Mouse (Mus musculus) macrophage (primary cell): ENCODE measurements around the gene Ifi44. TPM values are rescaled to one million over a fixed set of nuclear protein-coding genes. Genes with fewer than 3 reads are reported as not detected.
A peak's percentile ranks its signal among the peaks of the same experiment; 100 is the strongest.

Experiments used
- H3K27ac ChIP-seq: fragments of 350-480 bp; formaldehyde crosslinking; 2 replicates; pipeline ENCODE4 v1.9.0; 2021
- H3K36me3 ChIP-seq: fragments of 350-480 bp; formaldehyde crosslinking; 2 replicates; pipeline ENCODE4 v1.9.0; 2021; ENCODE audit errors: inconsistent target
- H3K4me3 ChIP-seq: fragments of 350-480 bp; formaldehyde crosslinking; 2 replicates; pipeline ENCODE4 v1.9.0; 2021; ENCODE audit errors: inconsistent target
- H3K79me2 ChIP-seq: fragments of 350-480 bp; formaldehyde crosslinking; 2 replicates; pipeline ENCODE4 v1.9.0; 2021; ENCODE audit errors: inconsistent target
- WGBS: methylation state at CpG from one replicate; pipeline ENCODE4 v1.1.7; 2026; ENCODE audit warnings: inconsistent platforms; ENCODE audit not compliant: missing documents; 5-methylcytosine and 5-hydroxymethylcytosine counted together
- polyA plus RNA-seq: library from polyadenylated mRNA; stranded (reverse); fragments of 250-400 nt; gene quantifications from 3 replicates; pipeline ENCODE4 v1.2.4, GENCODE M21; 2018; ENCODE audit warnings: inconsistent platforms
- total RNA-seq, 78 experiments: library from RNA; depleted of rRNA; stranded (reverse); fragments of 250-400 nt; gene quantifications; 1 replicate in 9 of 78; 2 replicates in 24 of 78; 3 replicates in 43 of 78; 4 replicates in 2 of 78; pipeline ENCODE4 v1.2.4; 2018; ENCODE audit warnings: inconsistent platforms in 56 of 78

The Ifi44 gene
- total RNA-seq (2018; cell fraction: chromatin; rRNA removed): 100 to 1,000 TPM in 14 of 26 experiments, 10 to 100 TPM in 10, 1 to 10 TPM in 2; 8.2 to 415 (median 252) TPM
- total RNA-seq (2018; cell fraction: cytosol; rRNA removed): 100 to 1,000 TPM in 13 of 26 experiments, 10 to 100 TPM in 13; 19.5 to 489 (median 131) TPM
- total RNA-seq (2018; cell fraction: nucleus; rRNA removed): 100 to 1,000 TPM in 15 of 26 experiments, 10 to 100 TPM in 11; 15.1 to 554 (median 356) TPM
- polyA plus RNA-seq: 19.5 to 101 TPM (median 21.8 TPM) in 3 replicates

- 4% methylated on average over 7 of the region's 7 CpGs for WGBS
- H3K4me3 ChIP-seq: peak within 1 kb of the TSS; percentile 10; the same call in 1 of the 2 replicates
- H3K36me3 ChIP-seq: peaks cover 25% of the 10 kb centered on the region
- peaks cover 26% of the 10 kb centered on the region; the same call in 1 of the 2 replicates for H3K79me2 ChIP-seq
- H3K27ac ChIP-seq: no peak within 1 kb of the TSS
Observed at GRCm38 (mm10) chr3:151749737-151750136, at the start of gene Ifi44. Ifi44 (minus strand) TSS chr3:151749960.

DNA sequence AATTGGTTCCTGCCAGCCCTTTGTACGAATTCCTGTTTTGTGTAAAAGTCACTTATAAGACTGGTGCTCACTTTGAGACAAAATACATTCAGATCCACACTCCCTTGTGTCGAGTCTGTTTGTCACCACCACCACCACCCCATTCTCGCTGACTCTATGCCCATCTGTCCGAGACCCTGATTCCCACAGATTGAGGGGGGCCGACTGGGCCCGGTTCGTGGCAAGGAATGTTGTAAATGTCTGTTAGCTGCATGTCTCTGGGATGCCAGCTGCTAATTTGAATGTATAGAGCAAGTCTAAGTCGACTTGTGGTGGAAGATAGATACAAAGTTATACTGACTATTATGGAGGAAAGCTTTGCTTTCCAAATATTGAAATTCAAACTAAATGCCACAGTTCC is 38.9 kb upstream of the Ifi44 start:
- 88% methylated on average over 8 of the region's 8 CpGs for WGBS

GRCm38 (mm10) chr3:151775089-151775488 is 25.3 kb upstream of the Ifi44 start:
- 66% methylated on average over 4 of the region's 4 CpGs for WGBS
- Histone ChIP-seq H3K36me3 (no peaks in the 10 kb centered on the region), H3K4me3 (no peak overlapping the region), H3K27ac (no peak overlapping the region), H3K79me2 (no peaks in the 10 kb centered on the region)

More for the DNA sequence above, 38.9 kb upstream of the Ifi44 start:
- no peak overlapping the region for H3K4me3 ChIP-seq
- H3K36me3 ChIP-seq: no peaks in the 10 kb centered on the region
- no peak overlapping the region for H3K27ac ChIP-seq
- no peaks in the 10 kb centered on the region for H3K79me2 ChIP-seq

GRCm38 (mm10) chr3:151771074-151771473 is 21.3 kb upstream of the Ifi44 start:
- Histone ChIP-seq H3K36me3 (no peaks in the 10 kb centered on the region), H3K27ac (no peak overlapping the region), H3K4me3 (no peak overlapping the region), H3K79me2 (no peaks in the 10 kb centered on the region)
- WGBS: 14% methylated on average over 3 of the region's 3 CpGs

GRCm38 (mm10) chr3:151748514-151748913 is 1.2 kb downstream of the Ifi44 start:
- Histone ChIP-seq H3K27ac (no peak overlapping the region), H3K4me3 (no peak overlapping the region), H3K79me2 (peaks cover 26% of the 10 kb centered on the region; the same call in 1 of the 2 replicates), H3K36me3 (peaks cover 34% of the 10 kb centered on the region)
- WGBS: 91% methylated on average over 1 of the region's 1 CpGs

GRCm38 (mm10) chr3:151746058-151746457 is 3.7 kb downstream of the Ifi44 start:
- Histone ChIP-seq H3K79me2 (peaks cover 26% of the 10 kb centered on the region; the same call in 1 of the 2 replicates), H3K27ac (no peak overlapping the region), H3K4me3 (no peak overlapping the region), H3K36me3 (peaks cover 46% of the 10 kb centered on the region)
- WGBS: 47% methylated on average over 8 of the region's 8 CpGs

GRCm38 (mm10) chr3:151742223-151742622 is 7.5 kb downstream of the Ifi44 start:
- WGBS: 0% methylated on average over 1 of the region's 1 CpGs
- no peak overlapping the region for H3K4me3 ChIP-seq

GRCm38 (mm10) chr3:151716246-151716645 is 33.5 kb downstream of the Ifi44 start:
- H3K79me2 ChIP-seq: no peaks in the 10 kb centered on the region
- no peak overlapping the region for H3K27ac ChIP-seq
- no peaks in the 10 kb centered on the region for H3K36me3 ChIP-seq
- H3K4me3 ChIP-seq: no peak overlapping the region
- 17% methylated on average over 1 of the region's 1 CpGs for WGBS

More at GRCm38 (mm10) chr3:151742223-151742622, 7.5 kb downstream of the Ifi44 start:
- Histone ChIP-seq H3K79me2 (peaks cover 6% of the 10 kb centered on the region; the same call in 1 of the 2 replicates), H3K36me3 (peaks cover 61% of the 10 kb centered on the region), H3K27ac (no peak overlapping the region)

DNA sequence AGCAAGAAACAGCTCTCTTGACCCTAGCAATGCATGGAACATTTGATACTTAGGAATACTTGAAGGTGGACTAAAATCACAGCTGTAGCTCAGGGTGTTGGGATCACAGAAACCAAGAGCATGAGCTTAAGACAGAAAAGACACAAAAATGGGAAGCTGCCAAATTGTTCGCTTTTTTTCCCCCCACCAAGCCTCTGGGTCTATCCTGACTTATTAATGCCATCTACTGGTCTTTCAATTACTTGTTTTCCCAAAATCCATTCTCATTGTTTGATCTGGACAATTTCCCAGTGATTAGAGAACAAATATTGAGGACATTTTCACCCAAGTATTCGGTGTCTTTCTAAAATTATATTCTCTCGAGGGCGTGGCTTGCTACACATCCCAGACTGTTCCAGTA is 42.4 kb downstream of the Ifi44 start:
- Histone ChIP-seq H3K36me3 (no peaks in the 10 kb centered on the region), H3K4me3 (no peak overlapping the region), H3K27ac (no peak overlapping the region), H3K79me2 (no peaks in the 10 kb centered on the region)
- WGBS: 94% methylated on average over 4 of the region's 4 CpGs

Other genes starting within 250 kb of the Ifi44 start
- not detected in 3 replicates for gene Ifi44l, start 12.9 kb upstream of the Ifi44 start, polyA plus RNA-seq
- not detected in 3 replicates for gene Ptgfr, start 87.7 kb upstream of the Ifi44 start, polyA plus RNA-seq